Mouse (Mus musculus): ENCODE data around the gene Atp8b3. TPM values are rescaled to one million over a fixed set of nuclear protein-coding genes. Genes with fewer than 3 reads are reported as not detected.

The Atp8b3 gene
- polyA plus RNA-seq, 1 experiment = 9.6 TPM

DNA sequence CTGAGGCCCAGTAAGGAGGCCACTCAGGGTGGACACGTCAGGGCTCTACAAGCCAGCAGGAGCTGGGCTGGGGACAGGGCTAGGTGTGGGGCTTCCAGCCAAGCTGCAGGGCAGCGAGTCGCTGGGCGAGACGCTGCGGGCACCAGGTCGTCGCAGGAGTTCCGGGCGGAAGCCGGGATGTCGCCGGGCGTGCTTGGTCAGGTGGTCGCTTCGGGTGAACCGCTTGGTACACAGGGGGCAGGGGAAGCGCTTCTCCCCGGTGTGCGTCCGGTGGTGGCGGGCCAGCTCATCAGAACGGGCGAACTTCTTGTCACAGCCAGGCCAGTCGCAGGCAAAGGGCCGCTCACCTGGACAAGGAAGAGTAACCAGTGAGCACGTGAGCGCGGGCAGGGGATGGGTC, 30.0 kb upstream of the Atp8b3 start:
- no peak for DNase-seq (ENCODE audit: low read depth)

DNA sequence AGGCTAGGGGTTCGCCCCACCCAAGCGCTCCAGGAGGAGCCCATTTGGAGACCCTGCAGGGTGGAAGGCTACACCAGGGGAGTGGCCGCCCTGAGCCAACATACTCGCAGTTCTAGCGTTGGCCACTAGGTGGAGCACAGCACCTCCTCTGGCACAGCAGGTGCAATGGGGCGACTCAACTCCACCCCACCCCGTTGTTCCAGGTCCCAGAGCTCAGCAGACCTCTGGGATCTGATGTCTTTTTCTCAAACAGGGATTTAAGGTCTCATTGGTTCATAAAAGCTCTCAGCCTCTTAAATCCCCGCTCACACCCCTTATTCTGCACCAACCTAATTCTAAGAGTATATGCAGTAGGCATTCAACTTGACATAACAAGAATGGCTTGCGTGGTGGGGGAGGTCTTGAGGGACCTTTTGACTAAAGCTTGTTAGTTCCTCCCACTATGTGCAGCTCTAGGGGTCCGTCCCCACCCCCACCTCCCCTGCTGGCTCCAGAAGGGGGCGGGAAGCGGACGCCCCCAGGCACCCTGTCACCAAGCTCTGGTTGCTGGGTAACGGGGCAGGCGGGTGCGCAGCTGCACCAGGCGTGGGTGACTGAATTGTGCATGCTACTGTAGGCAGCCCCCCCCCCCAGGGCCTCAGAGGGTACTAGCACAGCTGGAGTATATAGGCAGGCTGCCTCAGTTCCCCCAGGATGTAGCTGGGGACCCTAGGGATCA, 27.6 kb upstream of the Atp8b3 start:
- no peak for DNase-seq (ENCODE audit: low read depth)

DNA sequence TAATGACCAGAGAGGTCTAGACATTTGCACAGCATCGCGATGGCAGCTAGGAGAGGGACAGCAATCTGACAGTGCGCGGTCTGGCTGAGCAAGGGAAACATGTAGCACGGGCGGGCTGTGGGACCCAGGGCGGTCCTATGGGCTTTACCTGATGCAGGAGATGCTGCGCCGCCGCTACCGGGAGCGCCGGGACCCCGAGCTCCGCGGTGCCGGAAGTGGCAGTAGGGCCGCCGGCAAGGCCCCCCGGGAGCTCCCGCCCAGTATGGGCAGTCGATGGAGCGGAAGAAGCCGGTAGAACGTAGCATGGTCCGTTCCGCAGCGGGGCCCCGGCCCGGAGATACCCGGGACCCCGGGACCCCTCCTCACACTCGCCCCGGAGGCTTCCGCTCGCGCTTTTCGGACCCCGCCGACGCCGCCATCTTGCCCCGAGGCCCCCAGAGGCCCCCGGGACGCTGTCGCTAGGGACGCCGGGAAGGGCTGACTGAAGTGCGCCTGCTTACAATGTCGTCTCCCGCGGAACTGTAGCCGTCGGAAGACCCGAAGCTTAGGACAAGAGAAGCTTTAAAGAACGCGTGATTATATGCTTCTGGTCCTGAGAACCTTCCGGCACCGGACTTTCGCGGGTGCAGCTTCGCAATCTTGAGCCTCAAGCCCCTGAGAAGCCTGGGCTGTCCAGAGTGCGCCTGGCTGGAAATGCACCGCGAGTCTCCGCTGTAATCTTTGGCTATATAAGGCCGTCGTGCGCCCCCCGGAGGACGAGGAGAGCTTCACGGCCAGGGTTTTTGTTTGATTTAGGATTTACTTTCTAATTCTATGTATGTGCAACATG, 22.4 kb upstream of the Atp8b3 start, which contains the start of gene Rexo1:
Gene Rexo1, minus strand, starts transcription at position 445 of the 829 bp plus-strand sequence.
- DNase-seq (ENCODE audit: low read depth) = no peak

DNA sequence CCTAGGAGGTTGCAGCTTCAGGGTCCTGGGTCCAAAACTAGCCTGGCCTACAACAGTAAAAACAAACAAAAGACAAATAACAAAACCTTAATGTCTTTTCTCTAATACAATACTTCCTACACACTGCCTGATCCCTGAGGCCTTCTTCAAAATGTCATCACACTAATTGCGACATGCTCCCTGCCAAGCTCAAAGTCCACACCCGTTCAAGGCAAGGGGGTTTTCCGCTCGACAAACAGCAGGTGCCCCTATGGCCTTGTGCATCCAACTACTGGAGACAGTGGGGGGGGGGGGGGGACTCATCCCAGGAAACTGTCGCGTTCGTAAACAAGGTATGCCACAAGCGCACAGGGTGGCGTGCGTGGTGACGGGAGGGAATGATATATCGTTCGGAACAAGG, 21.7 kb upstream of the Atp8b3 start:
- no peak for DNase-seq (ENCODE audit: low read depth)

DNA sequence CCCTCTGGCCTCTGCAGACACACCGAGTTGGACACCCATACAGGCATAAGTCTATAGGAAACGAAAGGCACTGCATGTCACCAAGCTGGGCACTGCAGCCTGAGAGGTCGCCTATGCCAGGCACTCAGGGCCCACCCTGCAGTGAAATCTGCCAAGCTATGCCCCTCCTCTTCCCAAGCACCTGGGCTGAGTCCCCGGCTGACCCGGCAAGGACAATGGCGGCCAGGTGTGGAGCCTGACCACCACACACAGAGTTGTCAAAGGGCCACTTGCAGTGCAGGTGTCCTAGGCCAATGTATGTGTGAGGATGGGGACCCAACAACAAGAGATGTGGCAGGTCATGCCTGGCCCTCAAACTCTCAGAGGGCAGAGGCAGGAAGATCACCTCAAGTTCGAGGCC, 20.5 kb upstream of the Atp8b3 start:
- no peak for DNase-seq (ENCODE audit: low read depth)

DNA sequence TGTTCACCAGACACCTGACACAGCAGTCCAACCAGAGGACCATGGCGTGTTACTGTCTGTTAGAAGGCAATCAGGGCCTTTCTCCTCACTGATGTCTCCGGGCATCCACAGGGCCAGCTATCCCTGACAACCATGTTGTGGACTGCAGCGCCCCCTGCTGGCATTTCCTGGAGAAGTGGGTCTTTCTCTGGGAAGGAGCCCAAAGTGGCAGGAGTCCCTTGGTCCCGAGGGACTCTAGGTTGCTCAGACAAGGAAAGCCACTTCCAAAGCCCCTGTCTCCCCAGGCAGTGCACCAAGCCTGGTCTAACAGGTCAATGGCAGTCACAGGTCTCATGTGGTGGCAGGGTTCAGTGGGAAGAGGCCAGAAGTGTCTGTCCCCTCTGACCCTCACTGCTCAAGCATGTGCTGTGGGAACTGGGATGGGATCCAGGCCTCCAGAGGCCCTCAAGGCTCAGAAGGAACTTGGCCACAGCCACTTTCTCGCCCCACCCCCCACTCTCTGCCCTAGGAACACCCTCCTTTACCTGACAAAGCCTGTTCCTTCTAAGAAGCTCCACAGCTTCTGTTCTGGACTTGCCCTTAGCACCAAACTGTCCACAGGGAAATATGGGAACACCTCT, 18.5 kb upstream of the Atp8b3 start:
- no peak for DNase-seq (ENCODE audit: low read depth)

DNA sequence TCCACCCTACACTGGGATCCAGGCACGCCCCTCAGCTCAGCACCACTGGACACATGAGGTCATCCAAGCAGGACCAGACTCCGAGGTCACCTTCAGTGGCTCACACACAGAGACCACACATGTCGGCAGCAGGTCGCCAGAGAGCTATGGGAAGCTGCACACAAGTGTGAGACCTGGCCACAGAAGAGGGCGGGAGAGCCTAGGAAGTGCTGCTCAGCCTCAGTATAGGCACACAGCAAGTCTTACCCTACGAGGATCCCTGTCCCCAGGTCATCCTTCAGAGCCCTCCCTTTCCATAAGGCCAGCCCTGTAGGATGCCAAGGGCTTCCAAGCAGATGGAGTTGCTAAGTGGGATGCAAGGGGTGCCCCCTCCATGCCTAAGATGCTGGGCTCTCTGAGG, 15.1 kb upstream of the Atp8b3 start:
- no peak for DNase-seq (ENCODE audit: low read depth)

DNA sequence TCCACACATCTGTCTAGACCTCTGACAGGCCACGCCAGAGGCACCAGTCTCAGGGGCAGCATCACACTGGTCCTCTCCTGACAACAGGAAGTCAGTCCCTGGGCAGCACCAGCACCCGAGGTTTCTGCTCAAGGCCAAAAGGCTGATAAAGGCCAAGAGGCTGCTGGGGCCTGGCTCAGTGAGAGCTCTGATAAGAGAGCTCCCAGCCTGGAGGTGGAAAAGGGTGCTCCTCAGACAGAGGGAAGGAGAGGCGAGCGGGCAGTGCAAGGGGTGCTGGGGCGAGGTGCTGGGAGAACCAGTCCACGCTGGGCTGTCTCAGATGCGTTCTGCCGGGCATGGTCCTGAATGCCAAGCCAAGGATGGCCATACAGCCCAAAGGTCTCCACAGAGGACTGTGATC, 14.7 kb upstream of the Atp8b3 start:
- DNase-seq (ENCODE audit: low read depth) = no peak

DNA sequence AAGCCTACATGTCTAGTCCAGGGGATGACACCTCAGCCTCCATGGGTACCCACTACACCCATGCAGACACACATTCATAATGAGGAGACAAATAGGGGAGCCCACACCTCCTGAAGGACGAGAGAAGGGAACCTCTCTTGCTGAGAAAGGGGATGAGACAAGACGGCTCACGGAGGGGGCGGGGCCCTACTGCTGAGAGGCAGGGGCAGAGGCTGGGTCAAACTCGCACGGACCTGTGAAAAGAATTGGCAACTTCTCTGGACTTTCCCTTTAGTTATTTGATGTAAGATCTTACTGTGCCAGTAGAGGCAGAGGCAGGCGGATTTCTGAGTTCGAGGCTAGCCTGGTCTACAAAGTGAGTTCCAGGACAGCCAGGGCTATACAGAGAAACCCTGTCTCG, 13.4 kb upstream of the Atp8b3 start:
- DNase-seq (ENCODE audit: low read depth) = no peak

DNA sequence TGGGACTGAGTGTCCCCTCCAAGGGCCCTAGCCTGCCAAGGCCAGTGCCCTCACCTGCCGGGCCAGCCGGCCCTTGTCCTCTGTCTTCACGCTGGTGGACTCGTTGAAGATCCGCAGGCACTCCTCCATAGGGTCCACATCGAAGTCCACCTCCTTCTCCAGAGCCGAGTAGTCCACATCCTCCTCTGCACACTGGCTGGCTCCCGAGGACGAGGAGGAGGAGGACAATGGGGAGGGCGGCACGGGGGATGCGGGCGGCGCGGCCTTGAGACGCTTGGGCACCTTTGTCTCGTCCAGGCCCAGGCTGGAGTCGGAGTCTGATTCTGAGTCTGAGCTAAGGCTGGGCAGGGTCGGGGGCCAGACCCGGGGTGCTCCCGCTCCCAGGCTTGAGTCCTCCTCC, 10.4 kb upstream of the Atp8b3 start:
- no peak for DNase-seq (ENCODE audit: low read depth)

DNA sequence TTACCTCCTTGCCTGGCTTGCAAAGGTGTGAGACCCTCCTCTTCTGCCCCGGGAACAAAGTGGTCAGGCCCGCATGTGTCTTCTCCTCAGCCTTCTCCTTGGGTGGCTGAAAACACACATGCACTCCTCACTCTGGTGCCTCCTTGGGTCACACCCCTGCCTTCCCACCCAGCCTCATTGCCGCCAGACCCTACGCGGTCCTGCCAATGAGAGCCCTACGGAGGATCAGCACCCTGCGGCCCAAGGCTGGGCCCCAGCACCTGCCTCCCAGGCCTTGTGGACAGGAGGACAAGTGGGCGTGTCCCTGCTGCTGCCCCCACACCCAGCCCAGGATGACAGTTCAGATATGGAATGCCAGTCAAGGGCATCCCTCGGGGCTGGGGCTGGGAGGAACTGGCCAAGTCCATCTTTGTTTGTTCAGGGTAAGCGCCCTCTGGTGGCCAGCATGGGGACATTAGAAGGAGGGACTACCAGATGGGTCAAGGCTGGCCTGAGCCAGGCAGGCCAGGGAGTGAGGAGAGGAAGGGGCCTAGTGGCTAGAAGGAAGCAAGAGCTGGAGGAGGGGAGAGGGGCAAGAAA, 9.6 kb upstream of the Atp8b3 start:
- no peak for DNase-seq (ENCODE audit: low read depth)

DNA sequence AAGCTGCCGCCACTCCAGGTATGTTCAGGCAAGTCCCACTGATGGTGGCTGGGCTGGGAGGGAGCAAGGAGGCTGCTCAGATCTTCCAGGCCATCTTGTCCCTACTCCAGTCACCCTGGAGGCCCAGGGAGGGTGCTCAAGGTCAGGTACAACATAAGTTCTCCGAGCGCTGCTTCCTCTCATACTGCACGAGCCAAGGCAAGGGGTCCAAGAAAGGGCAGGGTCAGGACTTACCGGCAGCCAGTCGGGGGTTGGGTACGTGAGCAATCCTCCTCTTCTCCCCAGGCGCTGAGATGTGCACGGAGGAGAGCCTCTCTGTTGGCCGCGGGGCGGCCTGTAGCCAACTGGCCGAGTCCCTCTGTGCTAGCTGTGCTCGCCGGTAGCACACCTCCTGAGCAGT, 8.6 kb upstream of the Atp8b3 start:
- no peak for DNase-seq (ENCODE audit: low read depth)

DNA sequence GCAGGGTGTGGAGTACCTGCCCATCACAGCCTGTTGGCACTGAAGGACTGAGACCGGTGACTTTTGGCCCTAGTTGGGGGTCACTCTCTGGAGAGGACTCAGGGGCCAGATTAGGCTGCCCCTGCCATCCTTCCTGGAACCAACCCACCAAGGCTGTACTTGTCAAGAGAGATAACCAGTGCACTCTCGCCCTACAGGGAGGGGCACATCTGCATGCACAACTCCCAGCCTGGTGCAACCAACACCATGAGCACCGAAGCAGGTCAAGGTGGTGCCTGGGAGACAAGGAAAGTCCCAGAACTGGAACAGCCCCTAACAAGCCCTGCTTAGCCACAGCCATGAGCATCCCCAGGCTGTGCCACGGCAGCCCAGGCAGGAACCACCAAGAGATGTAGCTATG, 8.0 kb upstream of the Atp8b3 start:
- DNase-seq (ENCODE audit: low read depth) = no peak

DNA sequence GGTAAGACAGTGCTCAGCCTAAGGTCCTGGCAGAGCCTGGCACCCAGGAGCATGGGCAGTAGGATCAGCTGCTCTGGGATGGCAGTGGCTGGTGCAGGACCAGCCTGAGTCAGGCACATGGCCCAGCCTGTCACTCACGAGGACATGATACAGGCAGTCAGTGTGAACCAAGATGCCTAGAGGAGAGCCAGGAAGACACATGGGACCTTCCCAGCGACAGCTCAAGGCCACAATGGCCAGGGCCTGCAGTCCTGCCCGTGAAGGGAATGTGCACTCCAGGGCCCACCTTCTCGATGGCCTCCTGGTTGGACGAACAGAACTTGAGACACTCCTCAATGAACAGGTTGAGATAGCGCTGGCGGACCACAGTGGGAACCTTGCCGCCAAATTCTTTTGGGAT, 6.7 kb upstream of the Atp8b3 start:
- no peak for DNase-seq (ENCODE audit: low read depth)

DNA sequence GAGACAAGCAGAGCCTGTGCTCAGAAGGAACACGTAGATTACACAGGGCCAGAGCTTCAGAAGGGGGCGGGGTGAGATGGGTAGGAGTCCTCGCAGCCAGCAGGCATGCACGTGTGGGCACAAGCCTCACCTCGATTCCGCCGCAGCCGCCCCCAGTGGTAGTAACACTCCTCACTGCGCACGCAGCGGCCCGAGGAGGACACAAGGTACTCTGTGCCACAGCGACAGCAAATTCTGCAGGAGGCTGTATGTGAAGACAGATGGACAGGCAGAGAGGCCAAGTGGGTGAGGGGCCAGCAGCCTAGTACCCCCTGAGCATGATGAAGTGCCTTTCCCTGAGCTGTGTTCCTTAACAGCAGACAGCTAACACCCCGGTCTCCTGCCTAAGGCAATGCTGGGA, 4.9 kb upstream of the Atp8b3 start:
- no peak for DNase-seq (ENCODE audit: low read depth)

DNA sequence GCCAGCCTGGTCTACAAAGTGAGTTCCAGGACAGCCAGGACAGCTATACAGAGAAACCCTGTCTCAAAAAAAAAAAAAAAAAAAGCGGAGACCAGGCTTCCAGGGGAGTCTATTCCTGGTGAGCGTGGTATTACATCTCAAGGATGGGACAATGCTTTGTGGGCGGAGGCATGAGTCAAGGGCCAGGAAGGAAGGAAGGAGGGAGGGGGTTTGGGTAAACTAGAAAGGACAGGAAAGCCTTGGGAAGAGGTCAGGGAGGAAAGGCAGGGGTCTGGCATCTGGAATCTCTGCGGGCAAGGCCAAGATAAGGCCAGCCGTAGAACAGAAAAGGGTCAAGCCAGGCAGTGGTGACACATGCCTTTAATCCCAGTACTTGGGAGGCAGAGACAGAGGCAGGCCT, 569 bp upstream of the Atp8b3 start:
- no peak for DNase-seq (ENCODE audit: low read depth)

DNA sequence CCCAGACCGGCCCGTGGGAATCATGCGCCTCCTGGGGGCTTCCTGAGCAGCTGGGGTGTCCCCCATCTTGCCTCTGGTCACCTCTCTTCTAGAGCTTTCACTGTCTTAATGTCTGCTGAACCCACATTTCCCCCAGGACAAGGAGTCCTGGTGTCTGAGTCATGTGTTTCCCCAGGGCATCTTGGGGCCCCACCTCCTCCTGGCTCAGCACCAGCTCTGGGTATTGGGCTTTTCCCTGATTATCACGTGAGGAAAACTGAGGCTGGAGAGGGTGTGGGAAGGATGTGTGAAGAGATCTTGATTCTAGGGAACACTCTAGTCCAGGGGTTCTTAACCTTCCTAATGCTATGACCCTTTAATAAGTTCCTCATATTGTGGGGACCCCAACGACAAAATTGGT, 744 bp downstream of the Atp8b3 start:
- no peak for DNase-seq (ENCODE audit: low read depth)

DNA sequence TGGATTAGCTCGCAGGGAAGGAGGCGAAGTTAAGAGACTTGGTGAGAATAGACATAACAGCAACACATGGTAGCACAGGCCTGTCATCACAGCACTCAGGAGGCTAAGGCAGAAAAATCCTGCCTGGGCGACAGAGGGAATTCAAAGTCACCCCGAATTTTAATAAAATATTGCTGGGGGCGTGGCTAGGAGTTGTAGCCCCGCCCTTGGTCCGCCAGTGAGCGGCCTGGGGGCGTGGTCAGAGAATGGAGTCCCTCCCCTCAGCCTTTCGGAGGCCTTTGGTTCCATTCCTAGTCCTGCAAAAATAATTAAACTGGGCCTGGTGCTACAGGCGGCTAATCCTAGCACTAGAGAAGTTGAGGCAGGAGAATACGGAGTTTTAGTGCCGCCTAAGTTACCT, 3.2 kb downstream of the Atp8b3 start:
- no peak for DNase-seq (ENCODE audit: low read depth)

DNA sequence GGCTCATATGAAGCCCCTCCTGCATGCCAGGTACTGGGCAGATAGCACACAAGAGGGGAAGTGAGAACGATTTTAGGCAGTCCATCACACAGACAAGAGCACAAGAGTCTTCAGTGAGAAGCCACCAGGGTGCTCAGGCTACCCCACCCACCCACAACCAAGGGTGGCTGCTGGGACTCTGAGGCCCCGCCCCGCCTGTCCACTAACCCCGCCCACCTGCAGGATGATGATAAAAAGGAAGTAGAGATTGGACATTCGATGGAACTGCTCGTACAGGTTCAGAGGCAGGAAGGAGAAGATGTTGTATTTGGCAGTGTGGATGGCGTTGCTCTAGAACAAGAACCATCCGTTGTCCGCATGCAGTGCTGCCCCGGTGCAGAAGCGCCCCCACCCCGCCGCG, 3.9 kb downstream of the Atp8b3 start:
- DNase-seq (ENCODE audit: low read depth) = no peak

DNA sequence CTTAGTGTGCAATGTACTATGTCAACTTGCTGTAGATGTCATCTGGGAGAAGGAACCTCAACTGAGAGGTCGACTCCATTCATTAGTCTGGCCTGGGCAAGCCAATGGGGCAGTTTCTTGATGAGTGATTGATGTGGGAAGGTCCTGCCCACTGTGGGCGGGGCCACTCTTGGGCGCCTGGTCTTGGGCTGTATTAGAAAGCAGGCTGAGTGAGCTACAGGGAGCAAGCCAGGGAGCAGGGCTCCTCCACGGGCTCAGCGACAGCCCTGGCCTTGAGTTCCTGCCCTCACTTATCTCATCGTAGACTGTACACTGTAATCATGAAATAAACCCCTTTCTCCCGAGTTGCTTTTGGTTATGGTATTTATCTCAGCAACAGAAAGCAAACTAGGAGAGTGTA, 5.2 kb downstream of the Atp8b3 start:
- DNase-seq (ENCODE audit: low read depth) = no peak

DNA sequence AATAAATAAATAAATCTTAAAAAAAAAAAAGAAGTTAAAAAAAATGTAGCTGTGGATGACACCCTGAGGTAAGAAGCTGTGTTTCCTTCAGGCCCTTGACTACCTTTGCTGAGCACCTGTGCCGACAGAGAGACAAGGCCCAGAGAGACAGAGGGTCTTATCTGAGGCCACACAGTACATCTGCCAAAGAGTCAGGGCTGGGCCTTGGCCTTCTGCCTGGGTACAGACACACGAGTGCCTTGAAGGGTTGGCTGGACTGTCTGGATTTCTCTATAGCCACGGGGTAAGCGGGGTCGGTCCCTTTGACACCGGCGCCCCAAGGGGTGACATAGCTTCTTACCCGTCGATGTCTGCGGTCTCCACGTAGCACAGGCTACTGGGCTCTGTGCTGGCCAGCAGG, 6.1 kb downstream of the Atp8b3 start:
- DNase-seq (ENCODE audit: low read depth) = no peak

DNA sequence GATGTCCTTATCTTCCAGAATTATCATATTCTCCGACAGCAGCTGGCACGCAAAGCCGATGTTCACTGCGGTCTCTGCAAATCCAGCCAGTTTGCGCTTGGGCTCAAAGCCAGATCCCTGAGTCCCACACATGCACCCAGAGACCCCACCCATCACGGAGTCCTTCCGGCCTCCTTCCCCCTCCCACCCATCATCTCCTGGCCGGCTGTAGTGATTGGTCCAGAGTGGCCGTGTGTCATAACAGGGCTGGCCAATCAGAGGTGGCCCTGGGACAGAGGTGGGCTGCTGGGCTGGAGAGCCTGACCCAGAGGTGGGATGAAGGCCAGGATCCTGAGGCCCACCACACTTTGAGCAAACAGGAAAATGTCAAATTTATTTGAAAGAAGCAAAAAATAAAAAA, 12.8 kb downstream of the Atp8b3 start:
- no peak for DNase-seq (ENCODE audit: low read depth)

DNA sequence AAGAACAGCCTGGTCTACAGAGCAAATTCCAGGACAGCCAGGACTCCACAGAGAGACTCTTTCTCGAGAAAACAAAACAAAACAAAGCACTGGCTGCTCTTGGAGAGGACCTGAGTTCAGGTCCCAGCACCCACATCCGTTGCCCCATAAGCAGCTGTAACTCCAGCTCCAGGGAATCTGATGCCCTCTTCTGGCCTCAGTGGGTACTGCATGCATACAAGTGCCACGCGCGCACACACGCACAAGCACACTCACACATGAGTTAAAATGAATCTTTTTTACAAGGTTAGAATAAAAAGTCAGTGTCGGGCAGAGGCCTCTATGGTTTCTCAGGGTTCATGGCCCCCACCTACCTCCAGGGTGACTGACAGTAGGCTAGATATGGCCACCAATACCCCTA, 15.6 kb downstream of the Atp8b3 start:
- DNase-seq (ENCODE audit: low read depth) = no peak
